Mouse (Mus musculus) left cerebral cortex, adult 2 months (tissue): ENCODE data around the gene Cmtm7. TPM values are rescaled to one million over a fixed set of nuclear protein-coding genes. Genes with fewer than 3 reads are reported as not detected.

Source experiments
- DNase-seq, 2 experiments: peaks; one replicate each; pipeline ENCODE4 v3.0.0; 2021 to 2022; ENCODE audit warnings: low spot score in 2 of 2, mixed read lengths in 1 of 2; ENCODE audit errors: extremely low spot score in 1 of 2
- H3K27ac ChIP-seq: fragments of 200-600 bp; 2 replicates; pipeline ENCODE4 v1.8.1; 2022
- H3K4me3 ChIP-seq: fragments of 200-600 bp; 2 replicates; pipeline ENCODE4 v1.8.1; 2022
- CTCF ChIP-seq: fragments of 200-600 bp; IDR thresholded peaks from 2 replicates; pipeline ENCODE4 v1.8.1; 2022; ENCODE audit warnings: antibody characterized with exemption, mild to moderate bottlenecking, moderate library complexity
- intact Hi-C: fragments of 180-260 bp; cut with DNase I; formaldehyde crosslinking; loops from one replicate; pipeline ENCODE4 v1.15.1; 2025
- total RNA-seq, 2 experiments: library from RNA; stranded (reverse); gene quantifications; 2 replicates each; pipeline ENCODE4 v1.2.3; 2021

Cmtm7 gene
- total RNA-seq, 2 experiments from 2014 or later = 3.7 to 4.8 TPM

- intact Hi-C loops = no loop called here
- peak overlapping the region; percentile 62 for H3K4me3 ChIP-seq
- H3K27ac ChIP-seq = peak overlapping the region; percentile 75
- peak; percentile 99 for TF ChIP-seq CTCF
- DNase-seq = peak; percentile 91 to 94
Observed at GRCm38 (mm10) chr9:114752863-114753484, 28.7 kb downstream of the Cmtm7 start.

DNA sequence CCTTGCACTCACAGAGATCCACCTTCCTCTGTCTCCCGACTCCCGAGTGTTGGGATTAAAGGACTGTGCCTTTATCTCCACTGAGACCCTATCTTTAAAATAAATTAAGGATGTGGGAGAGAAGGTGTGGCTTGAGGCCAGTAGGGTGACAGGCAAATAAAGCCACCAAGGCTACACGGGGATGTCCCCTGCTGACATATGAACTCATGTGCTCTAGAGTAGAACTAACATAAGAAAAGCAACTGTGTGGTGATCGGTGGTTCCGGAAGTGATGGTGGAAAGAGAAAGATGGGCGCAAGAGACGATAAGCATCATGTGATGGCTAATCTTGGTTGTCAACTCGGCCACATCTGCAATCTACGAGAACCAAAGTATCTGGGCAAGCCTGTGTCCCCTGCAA lies 29.3 kb downstream of the Cmtm7 start:
- no peak overlapping the region for H3K27ac ChIP-seq
- H3K4me3 ChIP-seq = peak overlapping the region; percentile 62
- no peak for TF ChIP-seq CTCF
- intact Hi-C loops = no loop called here
- DNase-seq = no peak

DNA sequence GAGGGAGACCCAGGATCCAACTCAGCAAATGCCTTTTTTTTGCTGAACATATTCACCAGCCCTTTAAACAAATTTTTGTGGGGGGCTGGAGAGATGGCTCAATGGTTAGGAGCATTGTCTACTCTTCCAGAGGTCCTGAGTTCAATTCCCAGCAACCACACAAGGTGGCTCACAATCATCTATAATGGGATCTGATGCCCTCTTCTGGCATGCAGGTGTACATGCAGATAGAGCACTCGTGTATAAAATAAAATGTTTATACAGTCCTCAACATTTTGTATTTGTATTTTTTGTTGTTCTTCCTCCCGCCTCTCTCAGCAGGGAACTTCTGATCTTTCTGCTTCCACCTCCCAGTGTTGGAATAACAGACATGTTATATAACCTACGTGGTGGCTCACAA lies 30.1 kb downstream of the Cmtm7 start:
- TF ChIP-seq CTCF = peak; percentile 34
- intact Hi-C loops = no loop called here
- H3K4me3 ChIP-seq = no peak overlapping the region
- H3K27ac ChIP-seq = no peak overlapping the region
- no peak for DNase-seq

DNA sequence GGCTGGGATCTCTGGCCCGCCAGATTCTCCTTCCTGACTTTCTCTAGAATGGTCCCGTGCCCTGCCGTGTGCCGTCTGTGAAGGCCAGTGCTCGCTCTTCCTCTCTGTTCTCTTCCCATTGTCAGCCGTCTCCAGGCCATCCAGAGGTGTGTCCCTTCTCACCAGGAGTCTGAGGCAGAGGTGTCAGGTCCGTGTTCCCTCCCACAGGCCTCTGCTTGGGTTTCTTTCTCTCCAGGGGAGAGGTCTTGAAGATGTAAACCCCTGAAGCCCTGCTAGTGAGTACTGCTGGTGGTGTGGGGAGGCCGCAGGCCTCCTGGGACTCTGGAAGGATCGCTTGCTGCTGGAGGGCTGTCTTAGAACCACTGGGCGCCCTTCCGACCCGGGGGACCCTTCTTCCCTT lies 34.2 kb downstream of the Cmtm7 start:
- no peak for DNase-seq
- intact Hi-C loops = no loop called here
- Histone ChIP-seq H3K27ac (peak overlapping the region; percentile 42), H3K4me3 (no peak overlapping the region)
- no peak for TF ChIP-seq CTCF

- peak; percentile 6; the same call in 1 of the 2 replicates for TF ChIP-seq CTCF
- Histone ChIP-seq H3K4me3 (no peak overlapping the region), H3K27ac (peak overlapping the region; percentile 42)
- DNase-seq = peak in 1 of 2 experiments; percentile 36
- intact Hi-C loops = no loop called here
Observed at GRCm38 (mm10) chr9:114747012-114747411, 34.6 kb downstream of the Cmtm7 start.

DNA sequence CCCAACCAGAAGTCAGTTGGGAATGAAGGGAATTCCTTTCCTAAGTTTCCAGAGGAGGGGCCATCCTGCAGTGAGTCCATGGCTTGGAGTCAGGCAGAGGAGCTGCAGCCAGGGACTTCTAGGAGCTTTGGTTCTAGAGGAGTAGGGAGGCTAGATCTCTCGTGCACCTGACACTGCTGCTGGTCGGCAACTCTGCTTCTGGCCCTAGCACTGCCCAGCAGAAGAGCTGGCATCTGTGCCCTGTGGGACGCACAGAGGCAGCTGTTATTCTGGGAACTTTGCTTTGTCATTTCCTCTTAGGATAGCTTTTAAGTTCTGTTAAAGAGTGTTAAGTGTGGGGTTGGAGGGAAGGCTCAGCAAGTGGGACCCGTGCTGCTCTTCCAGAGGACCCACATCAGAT lies 36.0 kb downstream of the Cmtm7 start:
- TF ChIP-seq CTCF = no peak
- Histone ChIP-seq H3K4me3 (no peak overlapping the region), H3K27ac (0 out of 2 replicates have a peak overlapping the region, but pooled peaks have one; percentile 55)
- intact Hi-C loops = no loop called here
- DNase-seq = no peak

- no peak for TF ChIP-seq CTCF
- intact Hi-C loops = no loop called here
- Histone ChIP-seq H3K4me3 (no peak overlapping the region), H3K27ac (0 out of 2 replicates have a peak overlapping the region, but pooled peaks have one; percentile 55)
- DNase-seq = no peak
Observed at GRCm38 (mm10) chr9:114745163-114745562, 36.5 kb downstream of the Cmtm7 start.

DNA sequence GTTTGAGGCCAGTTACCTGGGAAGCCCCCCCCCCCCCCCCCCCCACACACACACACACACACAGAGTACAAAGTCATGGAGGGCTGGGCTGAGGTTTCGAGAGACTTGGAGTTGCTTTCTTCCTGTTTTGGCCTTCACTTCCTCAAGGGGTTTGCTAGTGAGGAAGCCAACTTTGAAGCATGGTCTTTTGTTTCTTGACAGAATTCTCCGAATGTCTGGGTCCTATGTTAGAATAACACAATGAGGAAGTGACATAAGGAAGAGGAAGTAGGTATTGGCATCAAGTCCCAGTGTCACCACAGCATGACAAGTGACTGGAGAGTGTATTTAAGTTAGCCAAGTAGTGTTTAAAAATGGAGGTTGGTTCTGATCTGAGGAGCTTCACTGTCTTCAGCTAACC lies 38.9 kb downstream of the Cmtm7 start:
- intact Hi-C loops = no loop called here
- Histone ChIP-seq H3K4me3 (no peak overlapping the region), H3K27ac (no peak overlapping the region)
- no peak for TF ChIP-seq CTCF
- DNase-seq = no peak

DNA sequence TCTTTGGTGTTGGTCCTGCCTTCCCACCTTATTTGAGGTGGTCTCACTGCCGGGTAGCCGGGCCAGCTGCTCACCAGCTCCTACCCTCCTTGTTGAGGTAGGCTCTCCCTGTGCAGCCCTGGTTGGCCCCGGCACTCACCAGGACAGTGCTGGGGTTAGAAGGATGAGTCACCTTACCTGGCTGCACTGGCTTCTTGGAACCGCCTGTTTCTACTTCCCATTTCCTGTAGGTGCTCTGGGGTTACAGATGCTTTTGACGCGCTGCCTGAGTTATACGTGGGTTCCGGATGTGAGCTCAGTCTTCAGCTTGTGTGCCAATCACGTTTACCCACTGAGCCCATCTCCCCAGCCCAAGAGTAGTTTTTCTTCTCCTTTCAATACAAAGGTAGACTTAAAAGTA lies 41.3 kb downstream of the Cmtm7 start:
- Histone ChIP-seq H3K4me3 (no peak overlapping the region), H3K27ac (no peak overlapping the region)
- no peak for DNase-seq
- intact Hi-C loops = no loop called here
- TF ChIP-seq CTCF = no peak

DNA sequence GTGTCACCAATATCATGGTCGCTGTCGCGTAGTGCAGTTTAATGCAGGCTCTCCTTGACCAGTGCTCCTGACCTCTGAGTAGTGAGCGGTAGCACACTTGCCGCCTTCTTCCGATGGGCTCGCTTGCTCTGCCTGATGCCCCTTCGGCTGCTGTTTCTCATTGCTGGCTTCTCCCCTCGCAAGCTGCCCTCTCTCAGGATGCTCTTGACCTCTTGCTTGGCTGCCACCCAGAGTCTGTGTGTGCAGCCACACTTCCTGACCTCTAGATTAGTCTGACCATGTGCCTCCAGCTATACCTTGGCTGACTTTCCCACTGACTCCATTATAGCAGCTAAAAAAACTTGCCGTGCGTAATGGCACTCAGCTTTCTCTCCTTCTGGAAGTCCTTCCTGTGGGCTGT lies 45.2 kb downstream of the Cmtm7 start:
- no peak overlapping the region for H3K27ac ChIP-seq
- H3K4me3 ChIP-seq = no peak overlapping the region
- no peak for DNase-seq
- no peak for TF ChIP-seq CTCF
- intact Hi-C loops = no loop called here

DNA sequence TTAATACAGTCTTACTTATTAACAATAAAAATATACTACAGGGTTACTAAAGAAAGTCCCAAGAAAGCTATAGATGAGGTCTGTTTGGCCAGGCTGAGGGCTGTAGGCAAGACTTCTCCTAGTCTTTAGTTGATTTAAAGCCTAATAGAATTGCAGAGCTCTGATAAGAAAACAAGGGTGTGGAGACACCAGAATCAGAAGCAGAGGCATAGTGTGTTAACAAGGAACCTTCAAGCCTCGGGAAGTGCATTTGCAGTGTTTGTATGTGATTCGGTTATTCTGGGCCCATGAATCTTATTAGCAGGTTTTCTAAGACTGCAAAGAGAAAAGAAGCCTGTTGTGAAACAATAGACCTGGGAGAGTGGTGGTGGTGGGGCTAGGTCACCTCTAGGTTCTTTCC lies 48.4 kb downstream of the Cmtm7 start:
- no peak overlapping the region for H3K4me3 ChIP-seq
- intact Hi-C loops = no loop called here
- no peak for DNase-seq
- no peak for TF ChIP-seq CTCF
- no peak overlapping the region for H3K27ac ChIP-seq

DNA sequence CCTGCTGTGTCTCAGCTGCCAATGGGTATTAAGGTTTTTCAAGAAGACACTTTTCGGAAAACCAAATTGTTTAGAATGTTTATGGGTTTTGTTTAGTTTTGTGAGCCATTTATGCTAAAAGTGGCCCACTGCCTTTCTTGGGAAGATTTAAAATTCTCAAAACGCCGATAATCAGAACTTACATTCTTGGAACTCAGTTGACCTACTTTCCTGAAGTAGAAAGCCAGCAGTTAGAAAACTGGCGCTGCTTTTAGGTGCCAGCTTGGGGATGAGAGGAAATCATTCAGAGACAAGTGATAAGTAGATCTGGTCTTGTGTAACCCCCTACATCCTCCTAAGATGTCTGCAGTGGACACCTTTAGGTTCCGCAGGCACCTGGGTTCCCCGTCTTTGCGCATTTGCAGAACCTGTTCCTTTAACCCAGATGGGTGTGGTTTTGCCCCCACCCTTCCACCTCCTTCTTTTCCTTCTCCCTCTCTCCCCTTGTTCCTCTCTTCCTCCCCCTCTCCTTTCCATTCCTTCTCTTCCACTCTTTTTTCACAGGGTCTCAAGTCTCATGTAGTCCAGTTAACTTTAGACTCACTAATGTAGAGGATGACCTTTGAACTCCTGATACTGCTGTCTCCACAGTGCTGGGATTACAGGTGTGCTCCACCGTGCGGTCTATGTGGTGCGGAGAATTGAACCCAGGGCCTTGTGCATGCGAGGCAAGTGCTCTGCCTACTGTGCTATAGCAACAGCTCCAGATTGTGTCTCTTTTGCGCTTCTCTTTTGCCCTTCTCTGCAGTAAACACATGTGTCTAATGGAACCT lies 49.6 kb downstream of the Cmtm7 start:
- Histone ChIP-seq H3K4me3 (peak overlapping the region; percentile 96), H3K27ac (peak overlapping the region; percentile 93)
- intact Hi-C loops = no loop called here
- no peak for DNase-seq
- no peak for TF ChIP-seq CTCF
